Mouse (Mus musculus): Measurements from ENCODE around the gene Hoxc5.

The Hoxc5 gene

GRCm38 (mm10) chr15:103011928-103012486 lies 44.8 kb downstream of the Hoxc5 start:
- DNase-seq, result no peak

GRCm38 (mm10) chr15:103013238-103013984 lies 46.2 kb downstream of the Hoxc5 start:
- peak; percentile 56 to 57 for DNase-seq

GRCm38 (mm10) chr15:103014166-103015008 lies 47.1 kb downstream of the Hoxc5 start:
- no peak for DNase-seq

- DNase-seq, result no peak
These were observed 47.8 kb downstream of the Hoxc5 start for GRCm38 (mm10) chr15:103015009-103015399.

GRCm38 (mm10) chr15:103015406-103016166 lies 48.3 kb downstream of the Hoxc5 start:
- DNase-seq, result no peak

GRCm38 (mm10) chr15:103018636-103019035 lies 51.4 kb downstream of the Hoxc5 start, which contains the start of gene Hoxc4:
TSS of gene Hoxc4 (plus strand) at chr15:103018934.
- no peak for DNase-seq

GRCm38 (mm10) chr15:103020899-103021418 lies 53.7 kb downstream of the Hoxc5 start:
- no peak for DNase-seq

GRCm38 (mm10) chr15:103021544-103021943 lies 54.3 kb downstream of the Hoxc5 start:
- no peak for DNase-seq

- DNase-seq, result no peak
These were observed 56.9 kb downstream of the Hoxc5 start for GRCm38 (mm10) chr15:103024131-103024530.

GRCm38 (mm10) chr15:103027266-103028235 lies 60.3 kb downstream of the Hoxc5 start:
- no peak for DNase-seq

- no peak for DNase-seq
These were observed 61.8 kb downstream of the Hoxc5 start for GRCm38 (mm10) chr15:103028916-103029512.

- DNase-seq, result no peak
These were observed 62.9 kb downstream of the Hoxc5 start for GRCm38 (mm10) chr15:103030142-103030541.

GRCm38 (mm10) chr15:103032167-103032566 lies 64.9 kb downstream of the Hoxc5 start:
- DNase-seq, result no peak

GRCm38 (mm10) chr15:103032646-103033575 lies 65.7 kb downstream of the Hoxc5 start:
- DNase-seq, result no peak

GRCm38 (mm10) chr15:103034043-103034806 lies 67.0 kb downstream of the Hoxc5 start:
- peak in 1 of 2 experiments; percentile 21 for DNase-seq

GRCm38 (mm10) chr15:103034807-103035547 lies 67.7 kb downstream of the Hoxc5 start:
- DNase-seq, result no peak

- DNase-seq, result no peak
These were observed 68.3 kb downstream of the Hoxc5 start for GRCm38 (mm10) chr15:103035548-103035881.

- DNase-seq, result no peak
These were observed 70.3 kb downstream of the Hoxc5 start for GRCm38 (mm10) chr15:103037579-103037978.

Measured in B cell, adult 2 months (primary cell).